Mouse (Mus musculus) forebrain, embryonic 15.5 days (tissue): ENCODE data around the gene Chst2. TPM values are rescaled to one million over a fixed set of nuclear protein-coding genes. Genes with fewer than 3 reads are reported as not detected.

ENCODE experiments used
- ATAC-seq: fragments of 200-750 bp; cut with Nextera tagmentation; replicated peaks from 2 replicates; pipeline ENCODE4 v1.8.0; 2017; ENCODE audit warnings: mild to moderate bottlenecking, moderate TSS enrichment, moderate library complexity
- H3K27ac ChIP-seq: fragments of 300-500 bp; sonication (generic); replicated peaks from 2 replicates; pipeline ENCODE4 v1.5.1; 2015; ENCODE audit warnings: mild to moderate bottlenecking, inconsistent platforms
- H3K27me3 ChIP-seq: fragments of 300-500 bp; sonication (generic); 2 replicates; pipeline ENCODE4 v1.6.1; 2015; ENCODE audit warnings: inconsistent platforms
- H3K36me3 ChIP-seq: fragments of 300-500 bp; sonication (generic); 2 replicates; pipeline ENCODE4 v1.6.1; 2015; ENCODE audit warnings: mild to moderate bottlenecking, inconsistent platforms
- H3K4me1 ChIP-seq: fragments of 300-500 bp; sonication (generic); 2 replicates; pipeline ENCODE4 v1.6.1; 2015; ENCODE audit warnings: inconsistent platforms
- H3K4me2 ChIP-seq: fragments of 300-500 bp; sonication (generic); replicated peaks from 2 replicates; pipeline ENCODE4 v1.6.1; 2015; ENCODE audit warnings: mild to moderate bottlenecking, inconsistent platforms
- H3K4me3 ChIP-seq: fragments of 300-500 bp; sonication (generic); 2 replicates; pipeline ENCODE4 v1.5.1; 2015; ENCODE audit warnings: mild to moderate bottlenecking, inconsistent platforms
- H3K9ac ChIP-seq: fragments of 300-500 bp; sonication (generic); replicated peaks from 2 replicates; pipeline ENCODE4 v1.6.1; 2015; ENCODE audit warnings: mild to moderate bottlenecking, inconsistent platforms
- H3K9me3 ChIP-seq: fragments of 300-500 bp; sonication (generic); 2 replicates; pipeline ENCODE4 v1.6.1; 2016; ENCODE audit warnings: inconsistent platforms
- WGBS: fragments of 180-500 bp; shearing (Covaris S2); methylation state at CpG from one replicate; pipeline ENCODE4 v1.1.7; 2015; ENCODE audit warnings: mixed read lengths; 5-methylcytosine and 5-hydroxymethylcytosine counted together
- polyA plus RNA-seq: library from polyadenylated mRNA; unstranded; fragments of >200 nt; fragmentation: Nextera tagmentation; extraction: Ambion mirVana; gene quantifications from 2 replicates; pipeline ENCODE4 v1.2.1, GENCODE M21; 2015

The Chst2 gene
- polyA plus RNA-seq, 1 experiment from 2014 or later, result 13.0 TPM

DNA sequence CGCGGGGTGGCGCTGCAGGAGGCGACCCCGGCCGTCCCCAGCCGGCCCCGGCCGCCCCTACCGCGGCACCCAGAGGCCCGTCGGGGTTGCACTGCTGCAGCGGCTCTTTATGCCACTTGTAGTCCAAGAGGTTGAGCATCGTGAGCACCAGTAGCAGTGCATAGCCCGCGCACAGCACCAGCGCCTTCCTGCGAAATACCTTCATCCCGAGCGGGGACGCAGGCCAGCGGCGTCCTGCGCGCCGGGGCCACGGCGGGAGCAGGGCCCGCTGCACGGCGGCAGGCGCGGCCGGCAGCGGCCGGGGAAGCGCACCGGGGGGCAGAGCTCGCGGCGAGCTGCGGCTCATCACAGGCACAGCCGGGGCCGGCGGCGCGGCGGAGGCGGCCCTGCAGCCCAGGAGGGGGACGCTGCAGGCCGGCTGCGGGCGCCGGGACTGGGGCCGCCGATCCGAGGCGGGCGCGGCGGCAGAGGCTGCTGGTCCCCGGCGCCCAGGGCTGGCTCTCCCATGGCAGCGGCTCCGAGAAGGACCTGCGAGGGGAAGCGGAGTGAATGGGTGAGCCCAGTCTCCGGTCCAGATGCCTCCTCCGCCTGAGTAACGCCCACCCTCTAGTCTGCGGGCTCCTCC, 464 bp downstream of the Chst2 start:
- WGBS, result under 1% methylated on average over 71 of the region's 72 CpGs

DNA sequence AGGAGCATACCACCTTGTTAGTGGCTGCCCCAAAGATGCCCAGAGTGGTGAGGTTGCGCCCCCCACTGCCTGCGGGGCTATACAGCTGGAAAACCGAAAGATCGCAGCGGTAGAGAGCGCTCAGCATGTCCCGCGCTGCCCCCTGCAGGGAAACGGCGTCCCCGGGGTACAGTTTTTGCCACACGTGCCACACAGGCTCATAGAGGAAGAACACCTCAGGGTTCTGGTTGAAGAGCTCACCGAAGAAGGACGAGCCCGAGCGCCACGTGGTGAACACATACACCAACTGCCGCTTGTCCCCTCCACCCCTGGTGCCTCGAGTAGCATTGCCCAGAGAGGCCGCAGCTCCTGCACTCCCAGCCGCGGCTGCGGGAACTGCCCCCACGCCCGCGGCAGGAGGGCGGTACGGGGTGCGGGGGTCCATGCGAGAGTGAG, 994 bp downstream of the Chst2 start:
- peak overlapping the region; percentile 90 for H3K4me3 ChIP-seq
- peak overlapping the region; percentile 93 for H3K27ac ChIP-seq
- H3K9ac ChIP-seq, result peak overlapping the region; percentile 80
- peak; percentile 21 for ATAC-seq
- H3K4me1 ChIP-seq, result peaks cover 25% of the 10 kb centered on the region
- no peaks in the 10 kb centered on the region for H3K9me3 ChIP-seq
- no peaks in the 10 kb centered on the region for H3K36me3 ChIP-seq
- H3K27me3 ChIP-seq, result no peaks in the 10 kb centered on the region
- 1% methylated on average over 26 of the region's 30 CpGs for WGBS
- peak overlapping the region; percentile 94 for H3K4me2 ChIP-seq

More for the DNA sequence above, 464 bp downstream of the Chst2 start:
- Histone ChIP-seq H3K36me3 (no peaks in the 10 kb centered on the region), H3K4me3 (peak overlapping the region; percentile 90), H3K27ac (peak overlapping the region; percentile 93), H3K27me3 (no peaks in the 10 kb centered on the region), H3K4me1 (peaks cover 25% of the 10 kb centered on the region), H3K9ac (peak overlapping the region; percentile 80), H3K4me2 (peak overlapping the region; percentile 94), H3K9me3 (no peaks in the 10 kb centered on the region)
- ATAC-seq, result peak; percentile 20

DNA sequence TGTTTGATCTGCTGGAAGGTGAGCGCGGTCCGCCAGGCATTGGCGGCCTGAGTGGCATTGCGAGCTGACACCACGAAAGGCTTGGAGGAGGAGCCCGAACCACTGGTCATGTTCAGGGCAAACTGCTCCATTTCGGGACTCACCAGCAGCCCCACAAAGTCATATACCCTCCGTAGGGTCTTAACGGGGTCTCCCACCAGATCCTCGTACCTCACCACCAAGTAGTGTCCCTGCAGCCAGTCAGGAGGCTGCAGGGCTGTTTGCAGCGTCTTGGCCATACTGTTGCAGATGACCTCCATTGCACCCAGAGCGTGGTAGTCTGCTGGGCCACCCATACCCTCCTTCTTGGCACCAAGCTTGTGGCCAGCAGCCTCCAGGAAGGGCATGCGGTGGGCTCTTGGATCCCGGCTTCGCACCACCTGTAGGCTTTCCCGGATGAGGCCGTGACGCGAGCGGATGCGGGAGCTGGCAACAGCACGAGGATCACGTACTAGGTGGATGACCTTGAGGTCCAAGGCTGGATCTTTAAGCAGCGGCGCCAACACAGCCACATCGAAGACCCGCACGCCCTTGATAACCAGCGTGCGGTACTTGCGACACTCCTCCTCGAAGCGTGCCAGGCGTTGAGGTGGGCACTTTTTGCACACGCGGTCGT, 1.6 kb downstream of the Chst2 start:
- Histone ChIP-seq H3K9ac (peak overlapping the region; percentile 80; the same call in 1 of the 2 replicates), H3K9me3 (no peaks in the 10 kb centered on the region), H3K27me3 (no peaks in the 10 kb centered on the region), H3K4me1 (peaks cover 25% of the 10 kb centered on the region), H3K36me3 (no peaks in the 10 kb centered on the region), H3K4me2 (peak overlapping the region; percentile 94), H3K4me3 (peak overlapping the region; percentile 90), H3K27ac (no peak overlapping the region)
- no peak for ATAC-seq
- 69% methylated on average over 38 of the region's 38 CpGs for WGBS

DNA sequence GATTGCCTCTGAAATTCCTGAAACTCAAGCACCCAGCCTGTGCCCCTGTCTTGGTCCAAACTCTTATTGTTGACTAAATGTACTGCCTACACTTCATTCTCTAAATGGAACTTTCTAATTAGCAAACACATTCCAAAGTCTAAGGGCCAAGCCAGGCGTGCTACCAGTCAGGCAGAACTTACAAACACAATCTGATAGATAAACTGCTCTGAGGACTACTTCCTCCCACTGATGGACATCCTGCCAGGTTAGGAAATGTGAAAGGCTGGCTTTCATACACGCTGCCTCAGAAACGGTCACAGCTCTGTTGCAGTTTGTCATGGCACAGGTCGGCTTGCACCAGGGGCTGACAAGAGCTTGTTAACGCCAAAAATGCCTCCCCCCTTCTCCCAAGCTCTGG, 4.8 kb downstream of the Chst2 start:
- no peaks in the 10 kb centered on the region for H3K36me3 ChIP-seq
- no peak overlapping the region for H3K9ac ChIP-seq
- H3K4me3 ChIP-seq, result no peak overlapping the region
- no peaks in the 10 kb centered on the region for H3K27me3 ChIP-seq
- H3K27ac ChIP-seq, result no peak overlapping the region
- WGBS, result 21% methylated on average over 5 of the region's 5 CpGs
- H3K4me2 ChIP-seq, result 0 out of 2 replicates have a peak overlapping the region, but pooled peaks have one; percentile 7
- no peaks in the 10 kb centered on the region for H3K9me3 ChIP-seq
- H3K4me1 ChIP-seq, result peaks cover 16% of the 10 kb centered on the region
- ATAC-seq, result no peak

DNA sequence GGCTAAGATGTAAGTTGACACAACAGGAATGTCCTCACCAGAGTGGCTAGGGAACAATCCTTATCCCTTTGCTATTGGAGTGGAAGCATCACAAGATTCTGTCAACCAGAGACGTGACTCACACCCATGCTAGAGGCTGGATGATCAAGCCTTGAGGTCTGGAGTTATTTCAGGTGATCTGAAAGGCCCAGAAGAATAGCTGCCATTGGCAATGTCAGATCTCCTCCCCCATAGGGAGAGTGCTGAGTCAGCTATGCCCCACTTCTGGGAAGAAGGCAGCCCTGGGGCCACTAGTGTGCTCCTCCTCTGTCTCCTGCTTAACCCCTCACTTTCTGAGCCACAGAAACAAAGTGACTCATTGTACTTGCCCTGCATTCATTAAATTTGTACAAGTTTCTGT, 14.5 kb downstream of the Chst2 start:
- ATAC-seq, result no peak
- Histone ChIP-seq H3K9me3 (no peaks in the 10 kb centered on the region), H3K27ac (no peak overlapping the region), H3K4me1 (no peaks in the 10 kb centered on the region), H3K27me3 (no peaks in the 10 kb centered on the region), H3K4me3 (no peak overlapping the region), H3K4me2 (no peak overlapping the region), H3K36me3 (no peaks in the 10 kb centered on the region), H3K9ac (no peak overlapping the region)
- 77% methylated on average over 1 of the region's 1 CpGs for WGBS

DNA sequence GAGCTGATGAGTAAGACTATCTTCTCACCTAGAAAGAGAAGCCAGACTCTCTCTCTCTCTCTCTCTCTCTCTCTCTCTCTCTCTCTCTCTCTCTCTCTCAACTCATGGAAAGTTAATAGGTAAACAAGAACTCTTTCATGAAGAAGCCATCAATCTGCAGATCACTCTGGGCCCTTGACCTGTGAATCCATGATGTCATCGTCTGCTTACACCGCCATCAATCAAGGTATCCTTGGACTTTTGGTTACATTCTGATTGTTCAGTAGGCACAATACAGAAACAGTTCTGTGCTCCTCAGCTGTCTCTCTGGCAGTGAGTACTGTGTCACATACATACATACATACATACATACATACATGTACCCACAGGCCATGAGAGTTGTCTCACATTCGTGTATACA, 16.6 kb downstream of the Chst2 start:
- Histone ChIP-seq H3K4me1 (no peaks in the 10 kb centered on the region), H3K27ac (no peak overlapping the region), H3K4me2 (no peak overlapping the region), H3K36me3 (no peaks in the 10 kb centered on the region), H3K9me3 (no peaks in the 10 kb centered on the region), H3K27me3 (no peaks in the 10 kb centered on the region), H3K9ac (no peak overlapping the region), H3K4me3 (no peak overlapping the region)
- ATAC-seq, result no peak
- 87% methylated on average over 3 of the region's 3 CpGs for WGBS

DNA sequence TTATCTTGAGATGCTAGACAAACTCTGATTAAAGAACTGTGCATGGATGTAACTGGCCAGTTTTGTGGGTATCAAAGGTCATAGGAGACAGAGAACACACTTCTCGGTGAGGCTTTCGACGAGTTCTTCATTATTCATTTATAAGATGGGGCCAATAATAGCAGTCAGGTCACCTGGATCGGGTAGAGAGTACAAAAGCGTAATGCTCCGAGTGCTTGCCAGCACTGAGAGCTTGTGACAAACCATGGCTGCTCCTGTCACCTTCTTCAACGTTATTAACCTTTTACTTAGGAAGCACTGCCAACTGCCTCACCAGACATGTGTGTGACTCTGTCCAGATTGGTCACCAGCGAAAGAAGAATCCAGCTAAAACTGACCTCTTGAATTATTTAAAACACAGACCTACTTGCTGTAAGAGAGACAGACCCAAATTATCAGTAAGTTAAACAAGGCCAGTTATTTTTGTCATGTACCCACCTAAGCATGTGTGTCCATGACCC, 18.6 kb downstream of the Chst2 start:
- Histone ChIP-seq H3K4me2 (no peak overlapping the region), H3K9me3 (no peaks in the 10 kb centered on the region), H3K27me3 (no peaks in the 10 kb centered on the region), H3K4me3 (no peak overlapping the region), H3K4me1 (no peaks in the 10 kb centered on the region), H3K36me3 (no peaks in the 10 kb centered on the region), H3K9ac (no peak overlapping the region), H3K27ac (no peak overlapping the region)
- 83% methylated on average over 8 of the region's 8 CpGs for WGBS
- no peak for ATAC-seq

DNA sequence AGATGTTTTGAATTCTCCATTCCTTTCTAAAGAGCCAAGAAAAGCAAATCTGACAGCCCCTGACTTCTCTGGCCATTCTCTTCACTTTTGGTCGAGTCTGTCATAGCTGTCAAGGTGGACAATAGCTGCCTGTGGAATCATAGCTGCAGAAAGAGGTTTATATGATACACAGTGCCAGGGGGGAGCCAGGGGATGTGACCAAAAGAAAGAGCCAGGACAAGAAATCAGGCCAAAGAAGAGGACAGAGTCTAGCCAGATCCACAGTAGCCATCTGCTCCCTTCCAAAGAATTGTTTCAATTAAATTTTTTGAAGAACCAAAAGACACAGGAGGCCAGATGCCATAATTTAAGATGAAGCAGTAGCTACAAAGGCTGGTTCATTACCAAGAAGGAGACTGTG, 30.6 kb downstream of the Chst2 start:
- Histone ChIP-seq H3K4me1 (no peaks in the 10 kb centered on the region), H3K27ac (no peak overlapping the region), H3K9me3 (no peaks in the 10 kb centered on the region), H3K4me3 (no peak overlapping the region), H3K9ac (no peak overlapping the region), H3K4me2 (no peak overlapping the region), H3K27me3 (no peaks in the 10 kb centered on the region), H3K36me3 (no peaks in the 10 kb centered on the region)
- 58% methylated on average over 1 of the region's 1 CpGs for WGBS
- ATAC-seq, result no peak

DNA sequence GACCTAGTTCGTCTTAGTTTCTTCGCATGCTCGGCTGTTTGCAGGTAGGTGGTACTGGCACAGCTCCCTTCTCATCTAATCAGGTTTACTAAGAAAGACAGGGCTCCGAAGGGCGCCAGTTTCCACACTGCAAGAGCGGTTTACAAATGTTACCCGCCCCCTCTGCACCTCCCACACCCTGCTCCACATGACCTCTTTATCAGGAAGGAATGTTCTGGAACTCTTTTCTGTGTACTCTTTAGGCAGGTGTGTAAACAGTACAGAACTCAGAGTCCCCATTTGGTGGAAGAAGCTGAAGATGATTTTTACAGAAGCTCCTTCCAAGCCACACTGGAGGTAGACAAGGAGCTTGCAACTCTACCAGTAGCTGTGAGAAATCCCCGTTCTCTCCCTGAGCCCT, 31.2 kb downstream of the Chst2 start:
- no peak overlapping the region for H3K4me3 ChIP-seq
- 90% methylated on average over 8 of the region's 8 CpGs for WGBS
- no peak for ATAC-seq

DNA sequence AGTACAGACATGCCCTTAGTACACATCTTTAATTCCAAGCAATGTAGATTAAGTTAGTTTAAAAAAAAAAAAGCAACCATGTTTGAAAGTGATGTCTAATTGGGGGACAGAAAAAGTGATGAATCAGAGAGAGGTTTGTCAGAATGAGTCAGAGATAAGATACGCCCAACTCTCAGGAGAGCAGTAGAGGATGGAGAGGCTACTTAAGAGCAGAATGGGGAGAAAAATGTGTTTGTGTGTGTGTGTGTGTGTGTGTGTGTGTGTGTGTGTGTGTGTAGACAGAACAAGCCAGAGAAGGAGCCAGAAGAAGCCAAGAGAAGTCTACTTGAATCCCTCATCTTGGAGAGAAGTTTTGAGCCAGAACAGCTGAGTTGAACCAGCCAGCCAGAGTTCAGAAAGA, 32.8 kb downstream of the Chst2 start:
- WGBS, result 97% methylated on average over 1 of the region's 1 CpGs
- H3K27me3 ChIP-seq, result no peaks in the 10 kb centered on the region

More for the DNA sequence above, 31.2 kb downstream of the Chst2 start:
- Histone ChIP-seq H3K36me3 (no peaks in the 10 kb centered on the region), H3K27ac (no peak overlapping the region), H3K4me2 (no peak overlapping the region), H3K4me1 (no peaks in the 10 kb centered on the region), H3K27me3 (no peaks in the 10 kb centered on the region), H3K9ac (no peak overlapping the region), H3K9me3 (no peaks in the 10 kb centered on the region)

DNA sequence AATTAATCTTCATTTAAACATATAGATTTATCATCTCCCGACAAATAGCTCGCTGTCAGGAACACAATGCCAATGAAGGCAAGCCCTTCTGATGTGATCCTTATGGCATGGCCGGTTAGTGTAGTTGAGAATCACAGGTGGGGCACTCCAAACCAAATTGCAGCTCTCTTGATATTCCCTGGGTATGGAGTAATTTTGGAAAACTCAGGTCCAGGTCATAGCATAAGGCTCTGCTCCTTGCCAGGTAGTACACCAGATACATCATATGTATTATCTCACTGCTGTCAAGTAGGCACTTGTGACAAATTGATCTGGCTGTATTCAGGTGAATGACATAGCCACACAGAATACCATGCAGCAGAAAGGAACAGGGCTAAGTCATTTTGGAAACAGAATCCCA, 40.6 kb downstream of the Chst2 start:
- no peaks in the 10 kb centered on the region for H3K4me1 ChIP-seq
- no peak overlapping the region for H3K4me2 ChIP-seq
- no peak overlapping the region for H3K4me3 ChIP-seq
- no peaks in the 10 kb centered on the region for H3K36me3 ChIP-seq
- no peak overlapping the region for H3K27ac ChIP-seq
- H3K9me3 ChIP-seq, result 0 out of 2 replicates have a peak, but pooled peaks cover 2% of the 10 kb centered on the region
- WGBS, result 94% methylated on average over 3 of the region's 3 CpGs
- H3K9ac ChIP-seq, result no peak overlapping the region
- no peak for ATAC-seq
- no peaks in the 10 kb centered on the region for H3K27me3 ChIP-seq

More for the DNA sequence above, 32.8 kb downstream of the Chst2 start:
- no peaks in the 10 kb centered on the region for H3K4me1 ChIP-seq
- H3K9me3 ChIP-seq, result 0 out of 2 replicates have a peak, but pooled peaks cover 2% of the 10 kb centered on the region
- no peak for ATAC-seq
- H3K4me2 ChIP-seq, result no peak overlapping the region
- H3K36me3 ChIP-seq, result no peaks in the 10 kb centered on the region
- H3K4me3 ChIP-seq, result no peak overlapping the region
- no peak overlapping the region for H3K9ac ChIP-seq
- H3K27ac ChIP-seq, result no peak overlapping the region

DNA sequence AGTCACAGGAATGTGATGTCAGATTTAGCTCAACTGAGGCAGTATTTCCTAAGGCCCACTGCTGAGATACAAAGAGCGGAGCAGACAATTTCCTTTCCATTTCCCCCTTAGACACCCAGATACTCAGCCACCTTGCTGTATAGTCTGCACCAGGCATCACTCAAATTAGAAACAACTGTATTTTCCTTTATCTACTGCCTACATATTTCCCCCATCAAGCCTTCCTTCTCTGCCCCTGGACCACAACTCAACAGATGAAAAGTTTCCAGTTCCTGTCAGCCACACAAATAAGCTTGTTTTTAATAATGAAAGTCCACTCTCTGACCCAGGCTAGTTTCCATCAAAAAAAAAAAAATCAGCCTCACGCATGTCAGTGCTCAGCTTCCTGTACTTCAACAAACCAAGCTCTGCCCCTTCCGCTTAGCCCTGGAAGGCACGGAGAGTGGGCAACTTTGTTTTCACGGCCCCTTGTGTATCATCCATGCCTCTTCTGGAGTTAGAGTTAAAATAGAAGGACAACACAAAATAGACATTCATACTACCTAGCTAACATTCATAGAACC, 52.6 kb downstream of the Chst2 start:
- no peak overlapping the region for H3K9ac ChIP-seq
- no peak overlapping the region for H3K4me2 ChIP-seq
- H3K9me3 ChIP-seq, result no peaks in the 10 kb centered on the region
- 89% methylated on average over 5 of the region's 5 CpGs for WGBS
- no peak overlapping the region for H3K27ac ChIP-seq
- no peaks in the 10 kb centered on the region for H3K36me3 ChIP-seq
- no peak overlapping the region for H3K4me3 ChIP-seq
- H3K27me3 ChIP-seq, result no peaks in the 10 kb centered on the region
- no peaks in the 10 kb centered on the region for H3K4me1 ChIP-seq
- no peak for ATAC-seq
